ENCODE assay signal across 9 mouse cellular contexts in the genomic region with DNA sequence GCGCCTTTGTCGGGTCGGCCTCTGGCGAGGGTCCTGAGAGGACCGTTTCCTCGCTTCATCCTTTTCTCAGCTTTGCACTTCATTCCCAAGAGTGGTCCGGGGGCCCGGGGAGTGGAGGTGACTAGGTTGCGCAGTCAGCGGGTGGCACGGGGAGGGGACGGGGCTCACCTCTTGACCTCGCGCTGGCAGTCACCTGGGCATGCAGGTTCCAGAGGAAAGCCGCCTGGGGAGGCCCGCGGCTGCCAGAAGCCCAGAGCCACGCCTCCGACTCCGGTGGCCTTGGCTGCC. TPM values are rescaled to one million over a fixed set of nuclear protein-coding genes. Genes with fewer than 3 reads are reported as not detected.
DNase-seq lines count a peak whose midpoint lies in the region; ATAC-seq and TF ChIP-seq lines count a peak whose summit lies in the region.
"Not testable (repeated sequence)": the region's sequence is repeated elsewhere in the genome, so short reads cannot be mapped to it uniquely, and the experiment has no call there.
"Had no signal": no experiment of that assay in that cellular context is flagged by ENCODE, and none has a peak within 500 bp of the region (broad histone marks: within the 10 kb centered on the region; RNA-seq: fewer than 3 reads in every experiment).

No protein-coding gene starts in this region.

- 1% methylated on average over 15 of the region's 20 CpGs for whole genome bisulfite sequencing in forebrain, embryonic 11.5 days
- 1% methylated on average over 11 of the region's 20 CpGs for WGBS in heart, embryonic 16.5 days
- 2% methylated on average over 17 of the region's 20 CpGs for WGBS in kidney, adult 2 months
- WGBS in limb, embryonic 14.5 days, result 2% methylated on average over 14 of the region's 20 CpGs
- WGBS in midbrain, embryonic 10.5 days, result under 1% methylated on average over 16 of the region's 20 CpGs

- H3K36me3 ChIP-seq in forebrain, embryonic 11.5 days (ENCODE audit: control insufficient read depth, insufficient read depth, low read length); heart, embryonic 16.5 days (ENCODE audit: control insufficient read depth, insufficient read depth); kidney, adult 2 months (ENCODE audit: control insufficient read depth, insufficient read depth, low read length); limb, embryonic 14.5 days (ENCODE audit: control insufficient read depth, insufficient read depth, low read length); midbrain, embryonic 10.5 days: not testable (repeated sequence)

- DNase-seq in cerebellum, adult 9-10 months, result peak; percentile 4
- peak; percentile 64 for DNase-seq in forebrain, embryonic 11.5 days (ENCODE audit: low spot score)
- peak; percentile 52 for DNase-seq in kidney, adult 2 months
- peak; percentile 1 for DNase-seq in limb, embryonic 14.5 days (ENCODE audit: low spot score)
- DNase-seq in midbrain, embryonic 10.5 days (ENCODE audit: low spot score), result peak; percentile 34
- DNase-seq in right cerebral cortex, postnatal 14 days, result peak; percentile 6

- not testable (repeated sequence) for ATAC-seq in forebrain, embryonic 11.5 days (replicated peaks; ENCODE audit: low FRiP score); heart, embryonic 16.5 days (replicated peaks; ENCODE audit: extremely low read depth, insufficient read depth, low FRiP score); limb, embryonic 14.5 days (ENCODE audit: low FRiP score, low read depth)

- TF ChIP-seq CTCF in kidney, adult 2 months (conservative IDR thresholded peaks at IDR 0.05; ENCODE audit: insufficient read depth, insufficient read length, low read depth, low read length), result not testable (repeated sequence)

- not testable (repeated sequence) for H3K27ac ChIP-seq in forebrain, embryonic 11.5 days (ENCODE audit: low read depth, low read length); heart, embryonic 16.5 days (ENCODE audit: low read length); kidney, adult 2 months (ENCODE audit: insufficient read depth, low read depth, low read length); limb, embryonic 14.5 days (replicated peaks; ENCODE audit: low read depth, low read length)
- peak overlapping the region; percentile 83 for H3K27ac ChIP-seq in midbrain, embryonic 10.5 days (replicated peaks)

- not testable (repeated sequence) for H3K4me1 ChIP-seq in forebrain, embryonic 11.5 days (replicated peaks; ENCODE audit: control insufficient read depth, insufficient read depth, low read length); heart, embryonic 16.5 days (ENCODE audit: control insufficient read depth, insufficient read depth, low read length); kidney, adult 2 months (ENCODE audit: control insufficient read depth, insufficient read depth, low read length); limb, embryonic 14.5 days (ENCODE audit: control insufficient read depth, insufficient read depth, low read length); midbrain, embryonic 10.5 days

- peak overlapping the region; percentile 61 for H3K4me2 ChIP-seq in forebrain, embryonic 11.5 days (ENCODE audit: low read depth, low read length, severe bottlenecking)
- H3K4me2 ChIP-seq in heart, embryonic 16.5 days (ENCODE audit: low read depth, low read length), result peak overlapping the region; percentile 75
- peak overlapping the region; percentile 72 for H3K4me2 ChIP-seq in limb, embryonic 14.5 days (replicated peaks; ENCODE audit: low read depth, low read length, severe bottlenecking)

- peak overlapping the region; percentile 55 for H3K9ac ChIP-seq in forebrain, embryonic 11.5 days (ENCODE audit: low read length)
- H3K9ac ChIP-seq in heart, embryonic 16.5 days (ENCODE audit: low read length), result peak overlapping the region; percentile 60
- H3K9ac ChIP-seq in limb, embryonic 14.5 days (ENCODE audit: low read depth, low read length, severe bottlenecking), result 0 out of 2 replicates have a peak overlapping the region, but pooled peaks have one; percentile 38

- not testable (repeated sequence) for H3K9me3 ChIP-seq in forebrain, embryonic 11.5 days (ENCODE audit: control insufficient read depth, low read length); heart, embryonic 16.5 days (replicated peaks; ENCODE audit: control insufficient read depth, low read length); limb, embryonic 14.5 days (ENCODE audit: control insufficient read depth, low read length); midbrain, embryonic 10.5 days (replicated peaks)

- H3K4me3 ChIP-seq in forebrain, embryonic 11.5 days (ENCODE audit: low read depth, low read length), result peak overlapping the region; percentile 40
- H3K4me3 ChIP-seq in heart, embryonic 16.5 days (ENCODE audit: low read length), result peak overlapping the region; percentile 55
- peak overlapping the region; percentile 52 for H3K4me3 ChIP-seq in kidney, adult 2 months (ENCODE audit: insufficient read depth, low read depth, low read length)
- H3K4me3 ChIP-seq in limb, embryonic 14.5 days (replicated peaks; ENCODE audit: low read length), result peak overlapping the region; percentile 37
- H3K4me3 ChIP-seq in midbrain, embryonic 10.5 days, result peak overlapping the region; percentile 60

- H3K27me3 ChIP-seq in forebrain, embryonic 11.5 days (ENCODE audit: control insufficient read depth, insufficient read depth, low read length); heart, embryonic 16.5 days (ENCODE audit: control insufficient read depth, insufficient read depth, low read length); kidney, adult 2 months (replicated peaks; ENCODE audit: control insufficient read depth, insufficient read depth, low read length); limb, embryonic 14.5 days (ENCODE audit: control insufficient read depth, insufficient read depth, low read length); midbrain, embryonic 10.5 days (ENCODE audit: low read depth, poor library complexity, severe bottlenecking): not testable (repeated sequence)

- TF ChIP-seq POLR2A in kidney, adult 2 months (IDR thresholded peaks at IDR 0.05; ENCODE audit: low read depth, low read length); limb, embryonic 14.5 days (IDR thresholded peaks at IDR 0.05; ENCODE audit: borderline replicate concordance, extremely low read depth, insufficient read depth, insufficient read length): not testable (repeated sequence)

RNA-seq across cellular contexts. Expression of a gene that starts 0.4 kb away (rescaled TPM):
- 3.8 and 5.0 TPM in 2 replicates for polyA plus RNA-seq in forebrain, embryonic 11.5 days (2014; fragmentation: Nextera tagmentation; extraction: Ambion mirVana)
- polyA plus RNA-seq in heart, embryonic 16.5 days (2015; fragmentation: Nextera tagmentation; extraction: Ambion mirVana), result 1.9 and 4.7 TPM in 2 replicates
- 0.07 and 0.11 TPM in 2 replicates for polyA plus RNA-seq in kidney, adult 2 months (2012; rRNA removed)
- 2.9 and 3.0 TPM in 2 replicates for polyA plus RNA-seq in limb, embryonic 14.5 days (2012; rRNA removed)
- polyA plus RNA-seq in limb, embryonic 14.5 days (2014; fragmentation: Nextera tagmentation; extraction: Ambion mirVana), result 2.4 and 2.7 TPM in 2 replicates
- polyA plus RNA-seq in midbrain, embryonic 10.5 days (2016; fragmentation: Nextera tagmentation; extraction: Ambion mirVana), result 2.9 and 3.0 TPM in 2 replicates
- polyA plus RNA-seq: myocyte had no signal

RNA-seq across cellular contexts. Expression of a gene that starts 19.7 kb away (rescaled TPM):
- not detected in 2 replicates for polyA plus RNA-seq in forebrain, embryonic 11.5 days (2014; fragmentation: Nextera tagmentation; extraction: Ambion mirVana)
- polyA plus RNA-seq in heart, embryonic 16.5 days (2015; fragmentation: Nextera tagmentation; extraction: Ambion mirVana), result not detected in 2 replicates
- polyA plus RNA-seq in kidney, adult 2 months (2012; rRNA removed), result not detected in 2 replicates
- not detected in 2 replicates for polyA plus RNA-seq in limb, embryonic 14.5 days (2012; rRNA removed)
- polyA plus RNA-seq in limb, embryonic 14.5 days (2014; fragmentation: Nextera tagmentation; extraction: Ambion mirVana), result not detected in 2 replicates
- not detected in 2 replicates for polyA plus RNA-seq in midbrain, embryonic 10.5 days (2016; fragmentation: Nextera tagmentation; extraction: Ambion mirVana)
- polyA plus RNA-seq: gonadal fat pad, adult 2 months; myocyte had no signal

Comparison
In these comparisons a context has a peak if more than half of its experiments do, and no peak if none do; other contexts are left out.
1. DNase-seq: peak in every context shown above with its lines; median percentile 64 in forebrain, embryonic 11.5 days; 52 in kidney, adult 2 months; 34 in midbrain, embryonic 10.5 days; 6 in right cerebral cortex, postnatal 14 days; 4 in cerebellum, adult 9-10 months; 1 in limb, embryonic 14.5 days.